Mouse (Mus musculus) erythroblast, embryonic 14.5 days (primary cell): ENCODE data around the gene Nav1.

Experiments used
- GATA1 ChIP-seq: IDR thresholded peaks from 2 replicates; pipeline ENCODE4 v1.6.1; 2012; ENCODE audit warnings: low read length, inconsistent platforms, mixed read lengths
- TAL1 ChIP-seq: IDR thresholded peaks from 3 replicates; pipeline ENCODE4 v1.6.1; 2012; ENCODE audit warnings: low read length, inconsistent platforms, mixed read lengths

DNA sequence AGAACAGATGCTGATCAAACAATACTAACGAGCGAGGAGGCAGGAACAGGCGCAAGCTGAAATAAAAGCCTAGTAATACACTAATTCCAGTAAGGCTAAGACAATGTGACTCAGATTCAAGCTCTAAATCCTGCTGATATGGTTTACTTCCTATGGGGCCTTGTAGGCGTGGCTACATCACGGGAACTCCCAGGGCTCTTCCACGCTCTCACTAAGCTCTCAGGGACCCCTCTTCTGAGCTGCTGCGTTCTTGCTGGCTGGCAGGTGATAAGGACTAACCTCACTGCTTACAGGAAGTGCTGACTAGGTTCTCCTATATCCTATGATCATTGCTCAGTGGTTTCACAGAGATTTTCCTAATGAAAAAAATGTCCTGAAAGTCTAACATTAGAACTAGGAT is 201.7 kb downstream of the Nav1 start:
- TF ChIP-seq TAL1, result no peak
- TF ChIP-seq GATA1, result no peak
